Comparison of ENCODE assay signal across 16 mouse cellular contexts in genomic region chr14:67179549-67179948, GRCm38 (mm10).
DNase-seq lines count a peak whose midpoint lies in the region; ATAC-seq and TF ChIP-seq lines count a peak whose summit lies in the region.
"Had no signal": no experiment of that assay in that cellular context is flagged by ENCODE, and none has a peak within 500 bp of the region (broad histone marks: within the 10 kb centered on the region; RNA-seq: fewer than 3 reads in every experiment).

No protein-coding gene starts in this region.

- H3K4me3 ChIP-seq in forebrain, embryonic 12.5 days (replicated peaks): no peak overlapping the region
- no peak overlapping the region for H3K4me3 ChIP-seq in forebrain, embryonic 10.5 days
- no peak overlapping the region for H3K4me3 ChIP-seq in neural tube, embryonic 14.5 days (ENCODE audit: low read depth, low read length)
- H3K4me3 ChIP-seq in hindbrain, embryonic 14.5 days (replicated peaks; ENCODE audit: low read length): no peak overlapping the region
- H3K4me3 ChIP-seq in midbrain, embryonic 16.5 days (ENCODE audit: low read depth, low read length): no peak overlapping the region
- no peak overlapping the region for H3K4me3 ChIP-seq in thymus, adult 2 months (ENCODE audit: control insufficient read depth, insufficient read depth, low read length)
- H3K4me3 ChIP-seq: heart, embryonic 12.5 days; liver, embryonic 13.5 days; lung, embryonic 15.5 days had no signal

- H3K9me3 ChIP-seq in forebrain, embryonic 12.5 days: no peaks in the 10 kb centered on the region
- H3K9me3 ChIP-seq in forebrain, embryonic 10.5 days: no peaks in the 10 kb centered on the region
- H3K9me3 ChIP-seq in neural tube, embryonic 14.5 days (ENCODE audit: control insufficient read depth, low read length): no peaks in the 10 kb centered on the region
- no peaks in the 10 kb centered on the region for H3K9me3 ChIP-seq in hindbrain, embryonic 14.5 days (ENCODE audit: control insufficient read depth, low read length)
- H3K9me3 ChIP-seq in midbrain, embryonic 16.5 days (replicated peaks; ENCODE audit: control insufficient read depth, low read length, poor library complexity, severe bottlenecking): no peaks in the 10 kb centered on the region
- H3K9me3 ChIP-seq: heart, embryonic 12.5 days; liver, embryonic 13.5 days; lung, embryonic 15.5 days had no signal

- no peak for DNase-seq in forebrain, embryonic 10.5 days (ENCODE audit: extremely low spot score, low spot score)
- no peak for DNase-seq in neural tube, embryonic 10.5 days (ENCODE audit: extremely low spot score, low spot score)
- no peak for DNase-seq in hindbrain, embryonic 14.5 days (ENCODE audit: low spot score)
- no peak for DNase-seq in spleen, postnatal 10 days (ENCODE audit: low spot score in 2 of 2)
- no peak for DNase-seq in thymus, adult 2 months
- DNase-seq: adrenal gland, adult 8-10 months; cerebellum, adult 2 months; heart, postnatal 36 days; liver, embryonic 13.5 days; right cerebral cortex, adult 18-20 months had no signal

- no peak overlapping the region for H3K4me2 ChIP-seq in forebrain, embryonic 12.5 days
- no peak overlapping the region for H3K4me2 ChIP-seq in neural tube, embryonic 14.5 days (ENCODE audit: low read depth, low read length)
- H3K4me2 ChIP-seq in hindbrain, embryonic 14.5 days (replicated peaks): no peak overlapping the region
- no peak overlapping the region for H3K4me2 ChIP-seq in midbrain, embryonic 16.5 days (ENCODE audit: low read length)
- H3K4me2 ChIP-seq: heart, embryonic 12.5 days; liver, embryonic 13.5 days; lung, embryonic 15.5 days had no signal

- peak; percentile 49; the same call in 1 of the 2 replicates for ATAC-seq in forebrain, embryonic 12.5 days (ENCODE audit: low FRiP score)
- peak; percentile 79 for ATAC-seq in neural tube, embryonic 14.5 days (ENCODE audit: low read depth)
- ATAC-seq in hindbrain, embryonic 14.5 days (ENCODE audit: low FRiP score): 0 out of 2 replicates have a peak, but pooled peaks have one; percentile 34
- ATAC-seq in midbrain, embryonic 16.5 days: peak; percentile 75
- ATAC-seq: intestine, embryonic 16.5 days had no signal

- H3K27ac ChIP-seq in forebrain, embryonic 12.5 days: no peak overlapping the region
- H3K27ac ChIP-seq in forebrain, embryonic 10.5 days: no peak overlapping the region
- no peak overlapping the region for H3K27ac ChIP-seq in neural tube, embryonic 14.5 days (ENCODE audit: low read depth, low read length)
- no peak overlapping the region for H3K27ac ChIP-seq in hindbrain, embryonic 14.5 days
- no peak overlapping the region for H3K27ac ChIP-seq in midbrain, embryonic 16.5 days (ENCODE audit: low read length)
- no peak overlapping the region for H3K27ac ChIP-seq in thymus, adult 2 months (ENCODE audit: control insufficient read depth, insufficient read depth, low read length)
- H3K27ac ChIP-seq: liver, embryonic 13.5 days; lung, embryonic 15.5 days had no signal

- no peak for TF ChIP-seq CTCF in thymus, adult 2 months (IDR thresholded peaks at IDR 0.05; ENCODE audit: borderline replicate concordance, control insufficient read depth, extremely low read depth, insufficient read depth, low read length, poor library complexity)

- no peak for TF ChIP-seq POLR2A in thymus, adult 2 months (IDR thresholded peaks at IDR 0.05; ENCODE audit: control insufficient read depth, extremely low read depth, insufficient read depth, low read length, poor library complexity)

- H3K4me1 ChIP-seq in forebrain, embryonic 12.5 days: peaks cover 20% of the 10 kb centered on the region
- 0 out of 2 replicates have a peak, but pooled peaks cover 9% of the 10 kb centered on the region for H3K4me1 ChIP-seq in forebrain, embryonic 10.5 days
- H3K4me1 ChIP-seq in neural tube, embryonic 14.5 days (ENCODE audit: control insufficient read depth, insufficient read depth, low read length): no peaks in the 10 kb centered on the region
- H3K4me1 ChIP-seq in hindbrain, embryonic 14.5 days (replicated peaks; ENCODE audit: control insufficient read depth, insufficient read depth, low read length): 0 out of 2 replicates have a peak, but pooled peaks cover 3% of the 10 kb centered on the region
- no peaks in the 10 kb centered on the region for H3K4me1 ChIP-seq in midbrain, embryonic 16.5 days (ENCODE audit: control insufficient read depth, insufficient read depth, low read length)
- H3K4me1 ChIP-seq in thymus, adult 2 months (replicated peaks; ENCODE audit: control insufficient read depth, insufficient read depth, low read length): no peaks in the 10 kb centered on the region
- H3K4me1 ChIP-seq: liver, embryonic 13.5 days had no signal

- no peak overlapping the region for H3K9ac ChIP-seq in forebrain, embryonic 12.5 days
- H3K9ac ChIP-seq in neural tube, embryonic 14.5 days (replicated peaks; ENCODE audit: low read depth, low read length): no peak overlapping the region
- H3K9ac ChIP-seq in hindbrain, embryonic 14.5 days: no peak overlapping the region
- H3K9ac ChIP-seq in midbrain, embryonic 16.5 days (ENCODE audit: low read depth, low read length): no peak overlapping the region
- H3K9ac ChIP-seq: heart, embryonic 12.5 days; liver, embryonic 13.5 days; lung, embryonic 15.5 days had no signal

- peaks cover 5% of the 10 kb centered on the region; the same call in 1 of the 2 replicates for H3K27me3 ChIP-seq in forebrain, embryonic 12.5 days
- H3K27me3 ChIP-seq in forebrain, embryonic 10.5 days (ENCODE audit: poor library complexity, severe bottlenecking): no peaks in the 10 kb centered on the region; the same call in 1 of the 2 replicates
- no peaks in the 10 kb centered on the region for H3K27me3 ChIP-seq in neural tube, embryonic 14.5 days (ENCODE audit: control insufficient read depth, insufficient read depth, low read length)
- no peaks in the 10 kb centered on the region for H3K27me3 ChIP-seq in hindbrain, embryonic 14.5 days (ENCODE audit: control insufficient read depth, insufficient read depth, low read length)
- no peaks in the 10 kb centered on the region for H3K27me3 ChIP-seq in midbrain, embryonic 16.5 days (ENCODE audit: control insufficient read depth, insufficient read depth, low read depth, low read length)
- H3K27me3 ChIP-seq in thymus, adult 2 months (ENCODE audit: control insufficient read depth, insufficient read depth, low read length): no peaks in the 10 kb centered on the region

- no peaks in the 10 kb centered on the region for H3K36me3 ChIP-seq in forebrain, embryonic 12.5 days (replicated peaks)
- no peaks in the 10 kb centered on the region for H3K36me3 ChIP-seq in forebrain, embryonic 10.5 days (replicated peaks)
- no peaks in the 10 kb centered on the region for H3K36me3 ChIP-seq in neural tube, embryonic 14.5 days (ENCODE audit: control insufficient read depth, insufficient read depth, low read length)
- no peaks in the 10 kb centered on the region for H3K36me3 ChIP-seq in hindbrain, embryonic 14.5 days (replicated peaks; ENCODE audit: control insufficient read depth, insufficient read depth)
- no peaks in the 10 kb centered on the region for H3K36me3 ChIP-seq in midbrain, embryonic 16.5 days (ENCODE audit: control insufficient read depth, insufficient read depth, low read length)
- H3K36me3 ChIP-seq in thymus, adult 2 months (ENCODE audit: control insufficient read depth, insufficient read depth, low read length): no peaks in the 10 kb centered on the region
- H3K36me3 ChIP-seq: heart, embryonic 12.5 days; liver, embryonic 13.5 days; lung, embryonic 15.5 days had no signal
